Mouse (Mus musculus): ENCODE data around the gene Rcc1.

Rcc1 gene

GRCm38 (mm10) chr4:132353481-132353885, at the start of gene Rcc1:
Rcc1 (minus strand) TSS chr4:132353605.
- peak; percentile 88 for DNase-seq (ENCODE audit: low spot score)

GRCm38 (mm10) chr4:132401016-132401415, 47.6 kb upstream of the Rcc1 start:
- no peak for DNase-seq (ENCODE audit: low spot score)

- no peak for DNase-seq (ENCODE audit: low spot score)
These were observed 45.5 kb upstream of the Rcc1 start for GRCm38 (mm10) chr4:132398863-132399262.

- peak; percentile 69 for DNase-seq (ENCODE audit: low spot score)
These were observed 44.8 kb upstream of the Rcc1 start for GRCm38 (mm10) chr4:132398045-132398774.

- DNase-seq (ENCODE audit: low spot score) = no peak
These were observed 43.7 kb upstream of the Rcc1 start for GRCm38 (mm10) chr4:132397120-132397519.

GRCm38 (mm10) chr4:132396251-132396650, 42.8 kb upstream of the Rcc1 start:
- DNase-seq (ENCODE audit: low spot score) = no peak

- no peak for DNase-seq (ENCODE audit: low spot score)
These were observed 37.8 kb upstream of the Rcc1 start for GRCm38 (mm10) chr4:132391063-132391740.

GRCm38 (mm10) chr4:132389302-132389701, 35.9 kb upstream of the Rcc1 start:
- no peak for DNase-seq (ENCODE audit: low spot score)

GRCm38 (mm10) chr4:132387617-132388016, 34.2 kb upstream of the Rcc1 start:
- DNase-seq (ENCODE audit: low spot score) = no peak

- DNase-seq (ENCODE audit: low spot score) = no peak
These were observed 33.4 kb upstream of the Rcc1 start for GRCm38 (mm10) chr4:132386846-132387245.

- no peak for DNase-seq (ENCODE audit: low spot score)
These were observed 32.5 kb upstream of the Rcc1 start for GRCm38 (mm10) chr4:132385771-132386410.

GRCm38 (mm10) chr4:132383455-132383854, 30.1 kb upstream of the Rcc1 start:
- DNase-seq (ENCODE audit: low spot score) = no peak

GRCm38 (mm10) chr4:132382296-132382695, 28.9 kb upstream of the Rcc1 start:
- DNase-seq (ENCODE audit: low spot score) = no peak

- no peak for DNase-seq (ENCODE audit: low spot score)
These were observed 27.7 kb upstream of the Rcc1 start for GRCm38 (mm10) chr4:132380965-132381616.

- no peak for DNase-seq (ENCODE audit: low spot score)
These were observed 20.4 kb upstream of the Rcc1 start for GRCm38 (mm10) chr4:132373820-132374219.

- no peak for DNase-seq (ENCODE audit: low spot score)
These were observed 16.7 kb upstream of the Rcc1 start for GRCm38 (mm10) chr4:132369953-132370750.

GRCm38 (mm10) chr4:132367480-132368201, 14.2 kb upstream of the Rcc1 start:
- DNase-seq (ENCODE audit: low spot score) = no peak

- DNase-seq (ENCODE audit: low spot score) = no peak
These were observed 12.2 kb upstream of the Rcc1 start for GRCm38 (mm10) chr4:132365450-132366060.

GRCm38 (mm10) chr4:132363487-132363886, 10.1 kb upstream of the Rcc1 start:
- no peak for DNase-seq (ENCODE audit: low spot score)

GRCm38 (mm10) chr4:132359510-132359909, 6.1 kb upstream of the Rcc1 start:
- no peak for DNase-seq (ENCODE audit: low spot score)

- DNase-seq (ENCODE audit: low spot score) = peak; percentile 79
These were observed 2.8 kb upstream of the Rcc1 start for GRCm38 (mm10) chr4:132356170-132356569.
